Mouse (Mus musculus): ENCODE data around the gene Rpusd3. TPM values are rescaled to one million over a fixed set of nuclear protein-coding genes. Genes with fewer than 3 reads are reported as not detected.

Rpusd3 gene
- polyA plus RNA-seq (2021; fragmentation: Nextera tagmentation), result 23.8 and 27.5 TPM in 2 replicates
- long read RNA-seq, experiment 1, transcript Rpusd3-202 (9 exons, 1,269 nt), result major isoform, 23 of 39 reads
- long read RNA-seq, experiment 1, transcript Rpusd3-201 (9 exons, 1,224 nt), result minor isoform, 8 of 39 reads
- long read RNA-seq, experiment 1, partial matches to known transcripts, result 2 of 39 reads
- long read RNA-seq, experiment 1, other reads (novel, unspliced or antisense), result 4 of 39 reads
- long read RNA-seq, experiment 2, transcript Rpusd3-202 (9 exons, 1,269 nt), result major isoform, 27 of 52 reads
- long read RNA-seq, experiment 2, partial matches to known transcripts, result 2 of 52 reads
- long read RNA-seq, experiment 2, other reads (novel, unspliced or antisense), result 18 of 52 reads

GRCm38 (mm10) chr6:113419199-113419587, at the start of gene Rpusd3:
Gene Rpusd3, minus strand, starts transcription at chr6:113419340.

GRCm38 (mm10) chr6:113457952-113458534, 38.9 kb upstream of the Rpusd3 start, which contains the start of gene Il17re:
Gene Il17re, plus strand, starts transcription at chr6:113458484.

GRCm38 (mm10) chr6:113442442-113443090, 23.4 kb upstream of the Rpusd3 start, which contains the start of gene Jagn1:
Gene Jagn1, plus strand, starts transcription at chr6:113442569.

GRCm38 (mm10) chr6:113435664-113436205, 16.6 kb upstream of the Rpusd3 start, which contains the start of gene Cidec:
Gene Cidec, minus strand, starts transcription at chr6:113435760.

GRCm38 (mm10) chr6:113388960-113389359, 30.2 kb downstream of the Rpusd3 start, which contains the start of gene Ttll3:
Gene Ttll3, plus strand, starts transcription at chr6:113389260.

GRCm38 (mm10) chr6:113377496-113378385, 41.4 kb downstream of the Rpusd3 start, which contains the start of the genes Tada3 and Arpc4:
Gene Tada3, minus strand, starts transcription at chr6:113377883.
Gene Arpc4, plus strand, starts transcription at chr6:113378115.

Small RNA genes within 50 kb of the gene (microRNA-seq; reads per million reads assigned to microRNA genes)
- gene Gm24387, result not detected

Other genes with a start within 250 kb of the Rpusd3 start
- gene Lhfpl4, start 224.0 kb downstream of the Rpusd3 start, polyA plus RNA-seq (2021; fragmentation: Nextera tagmentation), result 12.4 and 13.0 TPM in 2 replicates
- 12.2 and 14.1 TPM in 2 replicates for gene Mtmr14, start 181.5 kb downstream of the Rpusd3 start, polyA plus RNA-seq (2021; fragmentation: Nextera tagmentation)
- gene Cpne9, start 137.0 kb downstream of the Rpusd3 start, polyA plus RNA-seq (2021; fragmentation: Nextera tagmentation), result 13.9 and 15.3 TPM in 2 replicates
- 4.3 and 5.1 TPM in 2 replicates for gene Brpf1, start 112.2 kb downstream of the Rpusd3 start, polyA plus RNA-seq (2021; fragmentation: Nextera tagmentation)
- gene Ogg1, start 92.4 kb downstream of the Rpusd3 start, polyA plus RNA-seq (2021; fragmentation: Nextera tagmentation), result 3.2 and 3.5 TPM in 2 replicates
- 69.5 and 70.8 TPM in 2 replicates for gene Camk1, start 75.4 kb downstream of the Rpusd3 start, polyA plus RNA-seq (2021; fragmentation: Nextera tagmentation)
- 17.7 and 21.4 TPM in 2 replicates for gene Tada3, start 41.5 kb downstream of the Rpusd3 start, polyA plus RNA-seq (2021; fragmentation: Nextera tagmentation)
- gene Arpc4, start 41.2 kb downstream of the Rpusd3 start, polyA plus RNA-seq (2021; fragmentation: Nextera tagmentation), result 419 and 427 TPM in 2 replicates
- 3.6 and 4.0 TPM in 2 replicates for gene Ttll3, start 30.1 kb downstream of the Rpusd3 start, polyA plus RNA-seq (2021; fragmentation: Nextera tagmentation)
- 0.20 TPM in 1 of 2 replicates, not detected in the other for gene Cidec, start 16.4 kb upstream of the Rpusd3 start, polyA plus RNA-seq (2021; fragmentation: Nextera tagmentation)
- 85.2 and 90.9 TPM in 2 replicates for gene Jagn1, start 23.2 kb upstream of the Rpusd3 start, polyA plus RNA-seq (2021; fragmentation: Nextera tagmentation)
- 0.20 and 2.7 TPM in 2 replicates for gene Il17re, start 39.1 kb upstream of the Rpusd3 start, polyA plus RNA-seq (2021; fragmentation: Nextera tagmentation)
- gene Il17rc, start 52.1 kb upstream of the Rpusd3 start, polyA plus RNA-seq (2021; fragmentation: Nextera tagmentation), result 5.7 and 5.8 TPM in 2 replicates
- gene Creld1, start 64.0 kb upstream of the Rpusd3 start, polyA plus RNA-seq (2021; fragmentation: Nextera tagmentation), result 79.6 and 80.0 TPM in 2 replicates
- 20.0 and 25.5 TPM in 2 replicates for gene Prrt3, start 82.6 kb upstream of the Rpusd3 start, polyA plus RNA-seq (2021; fragmentation: Nextera tagmentation)
- 95.3 and 96.8 TPM in 2 replicates for gene Emc3, start 112.3 kb upstream of the Rpusd3 start, polyA plus RNA-seq (2021; fragmentation: Nextera tagmentation)
- 1.3 and 1.9 TPM in 2 replicates for gene Fancd2, start 112.3 kb upstream of the Rpusd3 start, polyA plus RNA-seq (2021; fragmentation: Nextera tagmentation)
- 0.35 and 0.69 TPM in 2 replicates for gene Fancd2os, start 181.4 kb upstream of the Rpusd3 start, polyA plus RNA-seq (2021; fragmentation: Nextera tagmentation)
- 214 and 247 TPM in 2 replicates for gene Brk1, start 185.4 kb upstream of the Rpusd3 start, polyA plus RNA-seq (2021; fragmentation: Nextera tagmentation)
- gene Vhl, start 204.6 kb upstream of the Rpusd3 start, polyA plus RNA-seq (2021; fragmentation: Nextera tagmentation), result 41.5 and 43.3 TPM in 2 replicates
- gene Irak2, start 219.1 kb upstream of the Rpusd3 start, polyA plus RNA-seq (2021; fragmentation: Nextera tagmentation), result 14.3 and 15.4 TPM in 2 replicates